Mouse (Mus musculus): Measurements from ENCODE around the gene Gins3.
"Not testable (repeated sequence)": the region's sequence is repeated elsewhere in the genome, so short reads cannot be mapped to it uniquely, and the experiment has no call there.

The Gins3 gene

DNA sequence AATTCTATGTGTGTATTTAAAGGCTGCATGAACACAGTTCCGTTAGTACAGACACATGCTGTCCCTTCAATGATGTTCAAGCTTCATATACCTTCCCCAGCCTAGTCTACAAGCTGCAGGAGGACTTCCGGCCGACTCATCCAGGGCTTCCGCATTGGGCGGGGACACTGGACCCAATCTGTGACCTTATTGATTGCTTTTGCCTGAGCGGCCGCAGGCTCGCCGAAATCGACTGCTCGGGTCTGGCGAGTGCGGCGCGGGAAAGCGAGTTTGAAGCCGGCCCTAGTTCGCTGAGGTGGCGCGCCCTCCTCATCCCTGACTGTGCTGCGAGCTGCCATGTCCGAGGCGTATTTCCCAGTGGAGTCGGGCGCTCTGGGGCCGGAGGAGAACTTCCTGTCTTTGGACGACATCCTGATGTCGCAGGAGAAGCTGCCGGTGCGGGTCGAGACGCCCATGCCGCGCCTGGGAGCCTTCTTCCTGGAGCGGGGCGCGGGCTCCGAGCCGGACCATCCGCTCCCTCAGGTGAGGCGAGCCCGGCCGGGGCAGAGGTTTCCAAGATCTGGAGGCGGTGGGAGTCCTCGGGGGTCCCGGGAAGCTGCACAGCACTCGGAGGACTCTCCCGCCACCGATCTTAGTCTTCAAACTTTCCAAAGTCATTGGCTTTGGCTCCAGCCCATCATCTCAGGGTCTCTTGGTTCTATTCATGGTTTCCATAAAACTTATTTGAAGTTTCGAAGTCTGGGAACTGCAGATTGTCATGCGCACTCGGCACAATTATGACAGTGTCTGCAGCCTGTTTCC is at the start of gene Gins3:
TSS of gene Gins3 (plus strand) at position 192 of the 801 bp plus-strand sequence.
- DNase-seq (ENCODE audit: low read depth, low spot score) = peak; percentile 98

DNA sequence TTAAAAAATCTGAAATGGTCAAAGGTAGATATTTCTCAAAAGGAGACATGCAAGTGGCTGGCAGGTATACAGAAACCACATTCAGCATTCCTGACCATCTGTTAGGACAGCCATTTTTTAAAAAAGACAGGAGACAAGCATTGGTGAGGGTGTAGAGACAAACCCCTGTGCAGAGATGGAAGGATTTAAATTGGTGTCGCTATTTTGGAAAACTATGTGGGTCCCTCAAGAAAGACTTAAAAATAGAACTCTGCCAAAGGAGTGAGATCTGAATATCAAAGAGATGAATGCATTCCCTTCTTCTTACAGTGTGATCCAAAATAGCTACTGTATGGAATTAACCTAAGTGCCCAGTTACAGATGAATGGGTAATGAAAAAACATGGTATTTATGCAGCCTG is 45.9 kb upstream of the Gins3 start:
- no peak for DNase-seq (ENCODE audit: low read depth, low spot score)

DNA sequence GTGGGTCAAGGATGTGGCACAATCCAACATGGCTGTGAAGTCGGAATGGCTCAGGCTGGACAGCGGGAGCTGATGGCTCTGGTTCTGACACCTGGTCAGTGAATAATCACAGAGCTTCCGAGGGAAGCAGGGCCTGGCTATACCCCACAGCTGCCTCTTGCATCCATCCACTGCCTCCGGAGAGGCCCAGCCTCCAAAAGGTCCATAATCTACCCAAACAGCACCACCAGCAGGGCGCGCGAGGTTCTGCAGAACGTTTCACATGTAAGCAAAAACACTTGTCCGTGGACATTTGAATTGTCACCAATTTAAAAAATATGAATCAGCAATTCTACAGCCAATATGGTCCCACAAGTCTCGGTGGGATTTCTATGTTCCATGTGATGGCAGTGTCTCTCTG is 44.0 kb upstream of the Gins3 start:
- DNase-seq (ENCODE audit: low read depth, low spot score) = peak; percentile 71

- DNase-seq (ENCODE audit: low read depth, low spot score) = no peak
These were observed 42.7 kb upstream of the Gins3 start for GRCm38 (mm10) chr8:95590539-95590938.

DNA sequence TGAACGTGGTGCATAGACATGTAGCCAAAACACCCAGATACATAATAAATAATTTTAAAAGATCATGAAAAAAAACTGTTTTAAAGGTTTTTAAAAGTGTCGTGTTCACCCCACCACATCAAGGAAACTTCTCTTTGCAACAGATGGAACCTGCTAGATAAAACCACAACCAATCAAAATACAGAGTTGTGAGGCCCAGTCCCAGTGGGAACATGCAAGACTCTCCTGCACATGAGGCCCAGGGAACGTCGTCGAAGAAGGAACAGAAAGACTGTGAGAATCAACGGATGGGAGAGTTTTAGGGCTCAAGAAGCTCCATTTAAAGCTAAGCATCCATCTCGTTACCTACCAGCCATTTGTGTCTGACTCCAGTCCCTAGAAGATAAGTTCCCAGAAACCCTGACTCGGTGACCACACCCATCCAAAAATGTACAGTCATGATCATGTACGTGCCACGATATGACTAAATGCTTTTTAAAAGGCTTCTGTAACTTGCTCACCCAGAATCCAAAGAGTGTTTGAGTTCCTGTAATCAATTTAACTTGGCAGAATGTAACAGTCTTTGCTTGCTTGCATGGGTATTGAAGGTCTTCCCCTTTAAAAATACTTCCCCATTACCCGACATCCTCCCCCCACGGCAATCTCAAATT is 41.0 kb upstream of the Gins3 start:
- no peak for DNase-seq (ENCODE audit: low read depth, low spot score)

DNA sequence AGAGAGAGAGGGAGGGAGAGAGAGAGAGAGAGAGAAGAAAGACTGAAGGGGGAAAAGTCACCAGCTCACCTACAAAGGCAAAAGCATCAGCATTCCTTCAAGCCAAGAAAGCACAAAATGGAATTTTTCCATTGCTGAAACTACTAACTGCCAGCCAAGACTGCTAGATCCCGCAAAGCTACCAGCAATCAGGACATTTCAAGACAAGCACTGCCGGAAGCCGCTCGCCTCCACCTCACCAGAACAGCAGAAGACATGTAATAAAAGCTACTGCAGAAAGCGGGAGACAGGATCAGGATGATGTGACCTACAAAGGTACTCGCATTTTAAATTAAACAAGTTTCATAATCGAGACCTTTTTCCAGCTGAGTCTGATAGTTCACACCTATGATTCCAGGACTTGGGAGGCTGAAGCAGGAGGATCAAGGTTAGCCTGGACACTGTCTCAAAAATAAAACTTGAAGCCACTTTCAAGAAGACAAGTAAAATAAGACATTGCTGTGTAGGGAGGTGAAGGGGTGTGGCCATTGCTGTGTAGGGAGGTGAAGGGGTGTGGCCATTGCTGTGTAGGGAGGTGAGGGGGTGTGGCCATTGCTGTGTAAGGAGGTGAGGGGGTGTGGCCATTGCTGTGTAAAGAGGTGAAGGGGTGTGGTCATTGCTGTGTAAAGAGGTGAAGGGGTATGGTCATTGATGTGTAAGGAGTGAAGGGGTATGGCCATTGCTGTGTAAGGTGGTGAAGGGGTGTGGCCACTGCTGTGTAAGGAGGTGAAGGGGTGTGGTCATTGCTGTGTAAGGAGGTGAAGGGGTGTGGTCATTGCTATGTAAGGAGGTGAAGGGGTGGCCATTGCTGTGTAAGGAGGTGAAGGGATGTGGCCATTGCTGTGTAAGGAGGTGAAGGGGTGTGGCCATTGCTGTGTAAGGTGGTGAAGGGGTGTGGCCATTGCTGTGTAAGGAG is 39.5 kb upstream of the Gins3 start:
- DNase-seq (ENCODE audit: low read depth, low spot score) = peak; percentile 95

GRCm38 (mm10) chr8:95595131-95595530 is 38.1 kb upstream of the Gins3 start:
- peak; percentile 44 for DNase-seq (ENCODE audit: low read depth, low spot score)

GRCm38 (mm10) chr8:95596841-95597241 is 36.4 kb upstream of the Gins3 start:
- peak; percentile 91 for DNase-seq (ENCODE audit: low read depth, low spot score)

GRCm38 (mm10) chr8:95599861-95600260 is 33.4 kb upstream of the Gins3 start:
- peak; percentile 87 for DNase-seq (ENCODE audit: low read depth, low spot score)

- peak; percentile 89 for DNase-seq (ENCODE audit: low read depth, low spot score)
These were observed 31.9 kb upstream of the Gins3 start for GRCm38 (mm10) chr8:95601306-95601705.

DNA sequence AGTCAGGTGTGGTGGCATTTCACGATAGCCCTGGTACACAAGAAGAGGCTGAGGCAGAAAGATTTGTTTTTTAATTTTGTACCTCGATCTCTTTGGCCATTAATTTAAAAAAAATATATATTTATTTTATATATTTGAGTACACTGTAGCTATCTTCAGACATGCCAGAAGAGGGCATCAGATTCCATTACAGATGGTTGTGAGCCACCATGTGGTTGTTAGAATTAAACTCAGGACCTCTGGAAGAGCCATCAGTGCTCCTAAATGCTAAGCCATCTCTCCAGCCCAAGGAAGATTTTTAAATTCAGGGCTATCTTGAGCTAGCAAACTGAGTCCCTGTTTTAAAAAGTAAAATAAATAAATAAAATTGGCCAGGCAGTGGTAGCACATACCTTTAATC is 31.1 kb upstream of the Gins3 start:
- DNase-seq (ENCODE audit: low read depth, low spot score) = peak; percentile 39

GRCm38 (mm10) chr8:95606509-95606908 is 26.7 kb upstream of the Gins3 start:
- DNase-seq (ENCODE audit: low read depth, low spot score) = not testable (repeated sequence)

DNA sequence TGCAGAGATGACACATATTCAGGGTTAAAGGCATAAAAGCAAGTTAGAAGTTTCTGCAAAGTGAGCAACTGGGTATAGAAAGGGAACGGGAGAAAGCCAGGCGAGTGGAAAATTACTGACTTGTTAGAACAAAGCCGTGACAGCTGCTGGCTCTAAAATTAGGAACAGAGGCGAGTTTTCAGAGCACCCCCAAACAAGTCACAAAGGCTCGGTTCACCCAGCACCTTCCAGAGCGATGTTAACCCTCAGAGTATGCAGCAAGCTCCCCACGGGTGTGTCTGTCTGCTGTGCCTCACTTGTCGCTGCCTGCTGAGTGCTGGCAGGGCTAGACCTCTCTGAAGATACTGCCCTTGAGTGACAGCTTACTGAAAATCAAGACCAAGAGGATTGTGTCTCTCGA is 26.0 kb upstream of the Gins3 start:
- no peak for DNase-seq (ENCODE audit: low read depth, low spot score)

DNA sequence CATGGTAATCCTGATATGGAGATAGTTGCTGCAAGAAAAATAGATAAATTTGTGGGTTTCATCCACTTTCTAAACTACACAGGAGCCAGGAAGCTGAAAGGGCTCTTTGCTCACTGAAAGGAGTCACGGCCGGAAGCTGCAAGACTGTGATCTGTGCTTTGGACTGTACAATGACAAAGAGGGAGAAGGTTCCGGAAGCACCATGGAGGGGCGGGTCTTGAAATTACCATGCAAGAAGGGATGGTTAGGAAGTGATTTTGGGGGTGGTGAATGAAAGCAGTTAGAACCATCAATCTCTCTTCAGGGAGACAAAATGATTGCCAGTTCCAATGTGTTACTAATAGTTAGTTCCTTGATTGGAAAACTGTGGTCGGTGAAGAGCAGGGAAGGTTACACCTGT is 23.8 kb upstream of the Gins3 start:
- peak; percentile 73 for DNase-seq (ENCODE audit: low read depth, low spot score)

- DNase-seq (ENCODE audit: low read depth, low spot score) = no peak
These were observed 22.5 kb upstream of the Gins3 start for GRCm38 (mm10) chr8:95610749-95611148.

GRCm38 (mm10) chr8:95611769-95612168 is 21.5 kb upstream of the Gins3 start:
- no peak for DNase-seq (ENCODE audit: low read depth, low spot score)

DNA sequence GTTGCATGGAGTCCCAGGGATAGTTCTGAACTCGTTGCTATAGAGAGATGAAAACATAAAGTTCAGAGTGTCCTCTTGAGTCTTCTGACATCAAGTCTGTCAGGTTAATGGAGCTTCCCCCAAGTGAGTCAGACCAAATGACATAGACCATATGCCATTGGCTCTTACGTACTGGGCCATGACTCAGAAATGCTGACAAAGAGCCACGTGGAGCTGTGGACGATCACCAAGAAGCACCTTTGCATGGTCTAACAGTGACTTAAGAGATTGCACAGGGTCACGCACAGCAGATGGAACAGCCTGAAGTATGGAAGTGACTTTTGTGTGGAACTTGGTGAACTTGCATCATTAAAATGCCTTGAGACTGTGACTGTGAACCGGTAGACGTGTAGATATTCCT is 16.9 kb upstream of the Gins3 start:
- DNase-seq (ENCODE audit: low read depth, low spot score) = no peak

DNA sequence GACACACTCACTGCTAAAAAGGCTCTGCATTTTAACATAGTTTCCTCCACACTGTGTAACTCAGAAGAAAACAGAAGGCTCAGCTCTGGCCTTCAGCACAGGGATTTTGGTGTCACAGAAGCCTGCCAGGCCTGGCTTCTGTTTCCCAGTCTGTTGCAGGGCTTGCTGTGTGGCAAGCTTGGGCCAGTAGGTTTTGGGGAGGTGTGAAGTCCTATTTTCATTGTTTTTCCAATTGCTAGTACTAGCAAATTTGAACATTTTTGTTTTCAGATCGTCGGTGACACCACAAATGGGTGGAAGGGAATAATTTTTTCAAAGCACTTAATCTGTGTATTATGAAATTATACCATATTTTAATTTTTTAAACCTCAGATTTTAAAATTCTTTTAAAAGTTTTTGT is 13.2 kb upstream of the Gins3 start:
- no peak for DNase-seq (ENCODE audit: low read depth, low spot score)

DNA sequence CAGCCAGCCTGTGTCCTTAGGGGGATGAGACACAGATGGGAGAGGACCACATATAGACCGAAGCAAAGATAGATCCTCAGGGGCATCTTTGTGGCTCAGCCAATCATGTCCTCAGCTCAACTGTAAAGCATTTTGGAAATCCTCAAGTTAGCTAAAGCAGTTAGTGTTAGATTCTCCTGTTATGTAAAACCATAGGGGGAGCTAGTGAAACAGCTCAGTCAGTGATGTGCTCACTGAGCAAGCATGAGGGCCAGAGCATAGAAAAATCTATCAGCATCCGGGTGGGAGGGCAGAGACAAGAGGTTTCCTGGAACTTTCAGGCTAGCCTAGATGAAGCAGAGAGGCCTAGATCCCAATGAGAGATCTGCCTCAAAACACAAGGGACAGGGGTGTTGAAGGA is 8.4 kb upstream of the Gins3 start:
- DNase-seq (ENCODE audit: low read depth, low spot score) = no peak

DNA sequence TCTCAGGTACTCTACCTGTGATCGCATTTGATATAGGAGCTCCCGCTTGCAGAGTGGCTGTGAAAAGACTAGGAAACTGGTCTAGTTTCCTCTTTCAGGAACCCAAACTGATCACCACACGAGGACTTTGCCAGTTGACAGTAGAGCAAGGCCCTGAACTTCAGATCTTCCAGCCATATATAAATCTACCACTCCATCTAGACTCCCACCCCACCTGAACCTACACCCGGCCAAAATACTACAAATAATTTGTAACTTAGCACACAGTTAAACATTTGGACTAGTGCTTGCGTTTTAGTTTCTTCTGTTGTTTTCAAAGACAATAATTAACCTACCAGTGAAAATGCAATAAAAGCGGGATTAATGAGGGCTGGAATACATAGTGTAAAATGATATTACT is 413 bp upstream of the Gins3 start:
- DNase-seq (ENCODE audit: low read depth, low spot score) = no peak

DNA sequence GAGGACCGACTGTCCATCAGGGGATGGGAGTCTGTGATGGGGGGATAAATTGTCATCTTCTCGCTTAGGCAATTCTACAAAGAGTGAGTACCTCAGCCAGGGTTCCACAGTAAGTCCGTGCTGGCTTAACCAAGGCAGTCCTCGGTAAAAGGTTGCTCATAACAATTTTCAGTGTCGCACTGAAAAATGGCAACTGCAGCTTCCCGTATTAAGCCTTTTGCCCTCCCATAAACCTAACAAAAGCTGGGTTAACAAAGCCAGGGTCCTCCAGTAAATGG is 749 bp downstream of the Gins3 start:
- no peak for DNase-seq (ENCODE audit: low read depth, low spot score)

- DNase-seq (ENCODE audit: low read depth, low spot score) = no peak
These were observed 11.7 kb downstream of the Gins3 start for GRCm38 (mm10) chr8:95644942-95645341.

Measured in ES-CJ7 (cell line).